Mouse (Mus musculus): Measurements from ENCODE around the gene Atp6v1g3.
A peak's percentile ranks its signal among the peaks of the same experiment; 100 is the strongest.

The Atp6v1g3 gene

DNA sequence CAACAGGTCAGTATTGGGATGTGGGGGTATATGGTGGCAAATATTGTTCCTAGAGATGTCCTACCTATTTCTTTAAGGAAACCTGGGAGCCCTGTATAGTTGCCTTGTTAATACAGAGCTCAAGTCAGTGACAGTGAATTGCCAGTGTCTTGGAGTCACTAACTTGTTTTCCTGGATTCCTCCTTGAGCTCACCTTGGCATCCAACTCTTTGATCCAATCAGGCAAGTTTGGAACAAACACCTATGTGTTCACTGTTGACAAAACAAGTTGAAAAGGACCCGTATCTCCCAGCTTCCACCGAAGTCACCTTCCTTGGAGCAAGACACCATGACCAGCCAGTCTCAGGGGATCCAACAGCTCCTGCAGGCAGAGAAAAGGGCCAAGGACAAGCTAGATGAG, at the start of gene Atp6v1g3:
Gene Atp6v1g3 (plus strand): TSS at position 301 of the 400 bp plus-strand sequence.
- no peak for DNase-seq (ENCODE audit: low spot score)

DNA sequence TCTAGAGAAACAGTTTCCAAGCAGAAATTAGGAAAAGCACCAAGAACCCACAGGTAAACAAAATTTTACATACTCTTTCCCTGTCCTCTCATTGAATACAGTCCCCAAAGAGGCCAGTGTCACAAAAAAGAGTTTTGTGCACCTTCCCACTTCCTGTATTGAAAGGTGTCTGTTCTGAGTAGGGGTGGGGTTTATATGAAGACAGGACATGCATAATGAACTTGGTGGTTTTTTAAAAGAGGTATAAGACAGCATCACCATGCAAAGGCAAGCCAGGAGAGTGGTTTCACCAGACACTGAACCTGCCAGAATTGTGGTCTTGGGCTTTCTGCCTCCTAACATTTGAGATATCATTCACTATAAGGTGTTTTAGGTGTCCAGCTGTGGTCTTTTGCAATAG, 40.5 kb upstream of the Atp6v1g3 start:
- no peak for DNase-seq (ENCODE audit: low spot score)

DNA sequence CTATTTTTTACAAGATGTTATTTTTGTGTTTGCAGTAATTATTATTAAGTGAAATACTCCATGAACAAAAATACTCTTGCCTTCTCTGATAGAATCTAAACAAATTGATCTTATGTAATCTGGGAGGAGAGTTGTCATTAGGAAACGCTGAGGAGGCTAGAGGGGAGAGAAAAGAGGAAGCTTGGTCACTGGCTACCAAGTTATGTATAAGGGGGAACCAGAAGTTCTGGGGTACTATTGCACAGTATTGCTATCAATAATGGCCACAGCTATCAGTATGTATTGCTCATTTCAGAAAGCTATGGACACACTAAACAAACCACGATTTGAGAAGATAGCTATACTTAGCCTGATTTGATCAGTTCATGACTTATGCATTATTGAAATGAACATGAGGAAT, 36.3 kb upstream of the Atp6v1g3 start:
- no peak for DNase-seq (ENCODE audit: low spot score)

DNA sequence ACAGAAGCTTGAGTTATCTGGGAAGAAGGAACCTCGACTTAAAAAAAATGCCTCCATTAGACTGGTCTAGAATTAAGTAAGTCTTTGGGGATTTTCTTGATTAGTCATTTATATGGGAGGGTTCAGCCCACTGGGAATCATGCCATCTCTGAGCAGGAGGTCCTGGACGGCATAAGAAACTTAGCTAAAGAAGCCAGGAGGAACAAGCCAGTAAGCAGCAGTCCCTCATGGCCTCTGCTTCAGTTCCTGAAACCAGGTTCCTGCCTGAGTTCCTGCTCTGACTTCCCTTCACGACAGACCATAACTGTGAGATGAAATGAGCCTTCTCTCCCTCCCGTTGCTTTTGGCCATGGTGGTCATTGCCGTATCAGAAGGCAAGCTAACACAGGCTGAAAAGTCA, 29.6 kb upstream of the Atp6v1g3 start:
- DNase-seq (ENCODE audit: low spot score): no peak

DNA sequence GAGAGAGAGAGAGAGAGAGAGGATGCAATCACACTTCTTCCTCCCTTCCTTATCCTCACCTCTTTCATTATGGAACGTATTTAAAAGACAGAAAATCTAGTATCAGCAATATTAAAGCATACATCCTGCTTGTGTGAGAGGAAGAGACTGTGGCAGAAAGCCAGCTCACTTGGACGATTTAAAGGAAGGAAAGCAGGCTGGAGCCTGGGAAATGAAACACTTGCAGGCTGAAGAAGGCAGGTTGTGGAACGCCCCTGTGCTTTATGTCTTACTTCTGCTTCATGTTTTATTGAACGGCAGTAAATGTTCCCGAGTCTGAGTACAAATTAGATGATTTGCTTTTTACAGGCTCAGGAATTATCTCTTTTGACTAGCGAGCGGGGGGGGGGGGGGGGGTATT, 29.1 kb upstream of the Atp6v1g3 start:
- DNase-seq (ENCODE audit: low spot score): peak; percentile 57

DNA sequence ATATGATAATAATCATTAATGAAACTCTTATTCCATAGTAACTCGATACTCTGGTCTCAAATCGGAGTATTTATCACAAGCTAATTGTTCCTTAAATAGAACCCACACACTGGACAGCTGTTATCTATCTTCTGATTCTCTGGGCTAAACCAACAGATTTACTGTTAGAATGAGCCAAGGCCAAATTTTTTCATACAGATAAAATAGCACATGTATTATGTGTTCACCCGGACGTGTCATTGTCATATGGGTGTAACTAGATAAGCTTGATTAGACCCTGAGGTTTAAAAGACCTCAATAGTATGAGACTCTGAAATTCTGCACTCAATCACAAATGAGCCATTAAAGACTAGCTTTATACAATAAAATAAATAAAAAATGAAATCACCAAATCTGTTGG, 28.4 kb upstream of the Atp6v1g3 start:
- DNase-seq (ENCODE audit: low spot score): no peak

DNA sequence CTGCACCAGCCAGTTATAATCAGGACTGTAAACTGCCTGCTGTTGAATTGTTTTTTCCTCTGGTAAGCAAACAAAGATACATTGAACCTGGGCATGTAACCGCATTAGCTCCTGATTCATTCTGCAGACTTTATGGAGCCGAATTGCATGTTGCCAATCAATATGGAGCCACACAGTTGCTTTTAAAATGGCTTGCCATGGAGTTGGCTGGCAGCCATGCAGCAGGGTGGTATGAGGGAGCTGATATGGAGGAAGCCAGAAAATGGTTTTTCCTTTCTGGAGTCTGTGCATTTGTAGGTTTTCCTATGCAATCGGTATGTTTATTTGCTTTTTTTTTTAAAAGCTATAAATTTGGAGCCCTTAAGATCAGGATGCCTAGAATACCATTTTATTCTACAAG, 28.0 kb upstream of the Atp6v1g3 start:
- peak; percentile 13 for DNase-seq (ENCODE audit: low spot score)

DNA sequence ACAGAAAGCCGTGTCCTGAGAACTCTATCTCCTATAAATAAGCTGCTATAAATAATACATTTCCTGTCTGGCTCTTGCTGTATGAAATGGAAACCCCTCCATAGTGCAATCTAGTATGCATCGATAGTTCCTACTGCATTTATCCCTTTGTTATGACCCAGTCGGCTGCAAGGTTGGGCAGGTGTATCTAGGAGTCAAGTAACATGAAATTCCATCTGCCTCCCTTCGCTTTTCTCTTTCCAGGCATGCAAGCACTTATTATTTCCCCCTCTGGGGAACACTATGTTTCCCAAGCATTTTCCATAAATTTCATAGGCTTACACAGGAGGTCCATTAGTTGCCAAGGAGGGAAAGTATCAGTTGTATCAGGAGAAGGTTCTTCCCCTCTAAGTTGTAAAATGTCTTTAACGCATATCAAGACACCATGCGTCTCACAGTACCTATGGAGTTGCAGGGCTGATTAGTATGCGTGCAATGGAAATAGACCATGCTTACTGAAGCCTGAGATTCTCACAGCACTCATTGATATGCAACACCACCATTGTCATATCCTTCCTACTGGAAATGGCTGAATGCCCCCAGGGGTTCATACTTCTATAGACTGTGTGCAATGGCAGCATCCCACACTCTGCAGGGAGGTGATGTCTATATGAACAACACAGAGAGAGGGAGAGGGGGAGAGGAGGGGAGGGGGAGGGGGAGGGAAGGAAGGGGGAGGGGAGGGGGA, 26.9 kb upstream of the Atp6v1g3 start:
- no peak for DNase-seq (ENCODE audit: low spot score)

DNA sequence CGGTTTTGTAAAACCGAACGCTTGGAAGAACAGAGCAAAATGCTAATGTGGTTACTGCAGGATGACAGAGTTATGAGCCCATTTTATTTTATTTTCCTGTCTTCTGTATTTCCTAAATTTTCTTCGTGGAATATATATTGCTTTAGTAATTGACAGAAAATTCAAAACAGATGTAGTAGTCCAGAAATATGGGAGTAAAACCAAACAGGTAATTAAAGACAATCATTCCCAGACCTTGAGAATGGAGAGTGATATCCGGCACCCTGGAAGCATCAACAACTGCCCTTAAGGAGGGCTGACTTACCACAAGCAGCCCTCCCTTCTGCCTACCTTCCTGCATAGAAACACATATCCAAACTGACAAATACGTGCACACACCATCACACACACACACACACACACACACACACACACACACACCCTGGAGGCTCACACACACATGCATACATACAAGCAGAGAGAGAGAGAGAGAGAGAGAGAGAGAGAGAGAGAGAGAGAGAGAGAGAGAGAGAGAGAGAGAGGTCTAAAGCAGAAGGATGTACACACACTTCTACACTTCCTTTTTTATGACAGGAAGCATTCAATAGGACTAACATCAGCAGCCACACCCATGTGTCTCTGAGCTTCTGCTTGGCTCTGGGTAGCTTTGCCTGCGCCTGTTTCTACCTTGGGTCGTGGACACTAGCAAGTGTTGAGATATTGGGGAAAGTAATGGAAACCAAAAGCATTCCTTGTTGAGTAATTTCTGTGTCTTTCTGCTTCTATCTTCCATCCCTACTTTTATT, 25.6 kb upstream of the Atp6v1g3 start:
- no peak for DNase-seq (ENCODE audit: low spot score)

DNA sequence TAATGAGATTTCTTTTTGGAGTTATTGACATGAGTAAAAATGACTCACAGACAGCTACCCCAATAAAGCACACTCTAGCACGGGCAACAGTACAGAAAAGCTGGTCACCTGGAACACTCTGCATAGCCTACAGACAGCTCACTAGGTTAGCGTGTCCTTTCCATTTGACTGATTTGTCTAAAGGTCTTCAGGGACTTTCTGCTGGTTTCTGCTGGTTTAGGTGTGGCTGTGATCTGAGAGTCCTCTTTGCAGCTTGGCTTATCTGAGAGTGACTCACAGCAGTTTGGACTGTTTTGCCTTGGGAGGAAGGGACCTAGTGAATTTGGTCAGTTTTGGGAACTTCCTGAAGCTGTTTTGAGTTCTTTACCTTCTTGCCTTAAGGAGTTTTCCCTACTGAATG, 24.8 kb upstream of the Atp6v1g3 start:
- no peak for DNase-seq (ENCODE audit: low spot score)

DNA sequence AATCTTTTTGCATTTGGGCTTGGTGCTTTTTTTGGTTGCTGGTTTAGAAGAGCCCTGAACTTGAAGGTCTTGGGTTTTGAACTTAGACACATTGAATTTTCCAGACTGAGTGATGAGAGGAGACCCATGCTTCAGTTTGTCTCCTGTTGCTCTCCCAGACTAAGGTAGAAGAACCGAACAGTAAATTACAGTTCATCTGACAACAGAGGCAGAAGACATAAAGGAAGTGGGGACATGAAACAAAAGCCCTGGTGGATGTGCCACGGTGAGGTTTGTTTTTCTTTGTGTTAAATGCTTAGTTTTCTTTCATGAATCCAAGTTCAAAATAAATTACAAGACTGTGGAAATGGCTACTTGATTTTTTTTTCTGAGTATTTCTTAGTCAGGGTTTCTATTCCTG, 22.6 kb upstream of the Atp6v1g3 start:
- no peak for DNase-seq (ENCODE audit: low spot score)

DNA sequence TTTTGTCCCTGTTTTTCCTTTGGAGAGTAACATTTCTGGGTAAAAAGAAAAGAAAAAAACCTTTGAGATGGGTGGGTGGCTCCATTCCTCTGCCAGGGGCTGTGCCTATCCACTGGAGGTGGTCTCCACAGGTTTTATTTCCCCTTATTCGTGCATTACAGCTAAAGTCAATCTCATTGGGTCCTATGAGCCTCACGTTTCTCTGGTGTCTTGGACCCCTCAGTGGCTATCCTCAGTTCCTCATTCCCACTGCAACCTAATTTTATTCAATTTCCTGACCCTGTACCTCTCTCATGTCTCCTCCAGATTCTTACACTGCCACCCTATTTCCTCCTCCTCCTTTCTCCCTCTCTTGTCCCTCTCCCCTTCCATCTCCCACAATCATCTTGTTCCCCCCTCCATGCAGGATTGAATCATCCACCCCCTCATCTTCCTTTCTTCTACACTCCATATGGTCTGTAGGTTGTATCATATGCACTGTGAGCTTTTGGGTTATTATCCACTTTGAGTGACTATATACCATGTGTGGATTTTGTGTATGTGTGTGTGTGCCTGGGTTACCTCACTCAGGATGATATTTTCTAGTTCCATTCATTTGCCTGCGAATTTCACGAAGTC, 17.3 kb upstream of the Atp6v1g3 start:
- no peak for DNase-seq (ENCODE audit: low spot score)

DNA sequence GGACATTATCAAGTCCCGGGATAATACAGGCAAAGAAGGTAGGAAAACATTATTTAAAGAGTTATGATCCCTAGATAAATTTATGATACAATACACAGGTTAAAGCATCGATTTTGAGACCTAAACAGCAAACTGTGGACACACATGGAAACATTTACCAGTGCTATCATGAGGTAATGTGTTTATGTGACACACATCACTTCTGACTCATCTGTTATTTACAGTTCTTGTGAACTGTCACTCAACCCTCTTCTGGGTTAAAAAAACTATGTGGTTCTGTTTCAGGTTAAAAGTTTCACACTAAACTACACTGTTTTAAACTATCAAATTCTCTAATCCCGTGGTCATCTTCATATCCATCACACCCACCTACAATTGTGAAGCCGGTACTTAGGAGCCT, 14.8 kb upstream of the Atp6v1g3 start:
- no peak for DNase-seq (ENCODE audit: low spot score)

DNA sequence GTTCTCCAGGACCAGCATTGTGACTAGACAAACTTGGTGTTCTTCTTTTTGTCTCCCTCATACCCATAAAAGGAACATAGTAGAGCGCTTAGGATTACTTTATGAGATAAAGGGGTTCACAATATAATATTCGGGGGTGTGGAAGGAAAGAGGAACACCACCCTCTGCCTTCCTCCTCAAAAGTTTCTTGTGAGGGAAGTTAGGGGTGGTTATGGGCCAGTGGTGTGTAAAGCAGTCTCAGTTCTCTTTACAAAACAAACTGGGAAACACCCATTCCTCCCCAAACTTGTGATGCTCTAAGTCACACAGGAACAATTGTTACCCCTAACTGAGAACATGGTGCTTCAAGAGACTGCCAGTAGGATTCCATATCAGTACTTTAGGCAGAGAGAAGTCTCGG, 12.0 kb upstream of the Atp6v1g3 start:
- no peak for DNase-seq (ENCODE audit: low spot score)

DNA sequence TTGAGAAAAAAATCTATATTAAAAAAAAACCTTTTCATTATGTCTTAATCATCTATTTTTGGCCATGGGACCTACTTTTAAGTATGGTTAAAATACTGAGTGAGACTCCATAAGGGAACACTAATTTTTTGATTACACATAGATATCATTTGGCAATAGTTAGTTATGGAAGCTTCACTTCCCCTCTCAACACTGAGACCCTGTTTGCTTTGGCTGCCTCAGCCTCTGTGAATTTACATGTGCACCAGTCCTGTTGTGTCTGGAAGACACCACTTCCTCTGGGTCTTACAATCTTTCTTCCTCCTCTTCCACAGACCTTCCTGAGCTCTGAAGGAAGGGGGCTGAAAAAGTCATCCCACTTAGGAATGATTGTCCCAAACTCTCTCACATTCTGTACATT, 11.1 kb upstream of the Atp6v1g3 start:
- DNase-seq (ENCODE audit: low spot score): no peak

DNA sequence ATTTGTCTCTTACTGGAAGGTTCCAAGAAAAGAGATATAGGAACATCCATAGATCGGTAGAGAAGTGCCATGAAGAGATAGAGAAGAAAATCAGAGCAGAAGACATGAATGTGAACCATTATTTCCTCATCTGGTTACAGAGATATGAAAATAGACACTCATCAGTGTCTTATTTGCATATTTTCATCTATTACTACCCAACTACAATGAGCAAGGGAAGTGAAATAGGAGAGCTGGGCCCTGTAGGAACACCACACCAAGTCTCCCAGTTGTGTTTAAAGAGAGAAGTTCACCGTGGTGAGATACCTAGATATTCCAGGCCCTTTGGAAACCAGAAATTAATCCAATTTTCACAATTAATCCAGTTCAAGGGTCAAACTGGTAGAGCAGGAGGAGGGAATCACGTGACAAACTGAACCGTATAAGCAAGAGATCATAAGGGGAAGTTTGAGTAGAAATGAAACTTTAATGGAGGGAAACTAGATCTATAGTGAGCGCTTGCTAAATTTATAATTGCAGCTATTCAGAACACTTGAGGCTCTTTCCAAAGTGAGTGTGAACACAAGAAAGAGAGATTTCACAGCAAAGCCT, 6.0 kb upstream of the Atp6v1g3 start:
- no peak for DNase-seq (ENCODE audit: low spot score)

DNA sequence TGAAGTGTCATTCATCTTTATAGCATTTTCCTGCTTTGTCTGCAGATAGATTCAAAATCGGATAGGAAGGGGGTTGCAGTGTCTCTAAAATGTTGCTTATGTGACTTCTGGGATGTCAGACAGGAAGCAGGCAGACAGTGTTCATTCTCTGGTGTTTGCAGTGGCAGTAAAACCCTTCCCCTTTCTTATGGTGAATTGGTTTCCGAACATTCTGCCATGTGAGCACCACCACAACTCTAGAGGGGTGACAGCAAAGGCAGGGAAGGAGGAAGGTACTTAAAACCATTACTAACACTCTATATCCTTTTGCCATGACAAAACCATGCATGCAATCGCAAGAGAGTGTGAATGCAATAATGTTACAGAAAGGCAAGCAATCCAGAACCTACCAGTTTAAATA, 1.4 kb downstream of the Atp6v1g3 start:
- DNase-seq (ENCODE audit: low spot score): no peak

DNA sequence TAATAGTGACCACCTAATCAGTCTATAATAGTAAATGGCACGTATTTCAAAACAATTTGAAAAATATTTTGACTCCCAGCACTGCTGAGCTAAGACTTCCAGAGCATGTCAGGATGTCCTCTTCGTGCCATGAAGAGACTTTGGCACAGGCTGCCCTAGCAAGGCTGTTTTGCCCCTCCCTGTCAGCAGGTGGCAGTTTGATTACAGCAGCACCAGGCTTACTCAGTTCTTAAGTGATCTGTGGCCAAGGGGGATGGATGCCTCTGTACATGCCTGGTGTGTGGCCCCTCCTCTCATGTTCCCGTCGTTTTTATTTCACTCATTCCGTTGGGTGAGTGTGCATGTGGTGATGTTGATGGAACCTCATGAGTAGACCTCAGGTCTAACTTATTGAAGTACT, 2.3 kb downstream of the Atp6v1g3 start:
- no peak for DNase-seq (ENCODE audit: low spot score)

DNA sequence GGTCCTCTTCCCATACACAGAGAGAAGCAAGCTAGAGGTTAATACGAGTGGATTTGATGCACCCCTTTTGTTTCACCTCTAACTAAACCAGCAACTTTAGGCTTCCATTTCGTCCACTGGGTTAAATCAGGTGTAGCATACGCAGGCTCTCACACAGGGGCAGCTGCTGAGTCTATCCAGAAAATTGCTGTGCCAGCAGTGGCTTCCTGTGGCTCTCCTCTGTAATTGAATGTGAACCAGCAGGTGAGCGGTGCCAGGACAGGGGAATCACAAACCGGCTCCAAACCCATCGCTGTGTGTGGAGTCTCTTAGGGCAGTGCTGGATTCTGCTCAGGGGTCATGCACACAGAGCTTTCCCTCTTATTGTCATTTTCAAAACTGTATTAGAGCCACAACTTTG, 7.6 kb downstream of the Atp6v1g3 start:
- no peak for DNase-seq (ENCODE audit: low spot score)

DNA sequence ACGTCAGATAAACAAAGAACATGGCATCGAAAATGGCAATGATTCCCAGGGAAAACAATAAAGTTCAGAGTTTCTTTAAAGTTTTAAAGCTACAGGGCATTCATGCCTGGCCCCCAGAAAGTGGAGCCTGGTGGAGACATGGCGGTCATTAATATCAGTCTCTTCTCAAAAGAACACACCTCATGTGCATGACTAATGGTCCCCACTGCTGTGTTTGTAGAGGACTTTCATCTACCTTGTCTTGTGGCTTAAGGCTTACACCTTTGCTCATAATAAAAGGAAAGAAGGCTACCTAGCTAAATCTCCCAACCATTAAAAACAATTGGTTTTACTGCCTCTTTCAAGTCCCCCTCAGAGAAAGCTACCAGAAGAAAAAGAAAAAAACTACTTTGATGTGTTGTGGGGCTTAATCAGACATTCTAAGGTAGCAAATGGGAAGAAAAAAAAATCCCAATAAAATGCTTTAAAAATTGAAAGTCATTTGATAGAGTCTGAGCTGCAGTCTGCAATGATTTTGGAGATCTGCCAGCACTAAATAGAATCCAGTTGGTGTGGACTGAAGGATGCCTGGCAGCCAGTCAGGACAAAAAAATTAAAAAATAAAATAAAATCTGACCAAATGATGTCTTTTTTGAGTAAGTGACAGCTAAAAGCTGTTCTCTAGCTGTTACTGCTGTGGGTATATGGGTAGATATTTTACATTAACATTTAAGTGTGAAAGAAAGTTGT, 9.0 kb downstream of the Atp6v1g3 start:
- DNase-seq (ENCODE audit: low spot score): peak; percentile 17

DNA sequence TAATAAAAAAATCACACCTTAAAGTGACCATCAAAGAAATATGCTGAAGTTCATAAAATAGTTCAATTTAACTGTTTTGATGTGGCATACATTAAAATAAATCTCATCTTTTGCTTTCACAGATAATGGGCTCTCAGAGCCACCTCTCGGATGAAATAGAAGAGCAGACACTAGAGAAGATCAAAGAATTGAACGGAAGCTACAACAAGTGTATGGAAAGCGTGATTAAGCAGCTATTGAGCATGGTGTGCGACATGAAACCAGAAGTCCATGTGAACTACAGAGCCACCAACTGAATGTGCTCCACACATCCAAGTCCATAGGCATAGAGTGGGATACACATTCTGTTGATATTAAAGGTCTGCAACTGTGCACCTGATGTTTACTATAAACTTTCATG, 14.1 kb downstream of the Atp6v1g3 start:
- DNase-seq (ENCODE audit: low spot score): no peak

DNA sequence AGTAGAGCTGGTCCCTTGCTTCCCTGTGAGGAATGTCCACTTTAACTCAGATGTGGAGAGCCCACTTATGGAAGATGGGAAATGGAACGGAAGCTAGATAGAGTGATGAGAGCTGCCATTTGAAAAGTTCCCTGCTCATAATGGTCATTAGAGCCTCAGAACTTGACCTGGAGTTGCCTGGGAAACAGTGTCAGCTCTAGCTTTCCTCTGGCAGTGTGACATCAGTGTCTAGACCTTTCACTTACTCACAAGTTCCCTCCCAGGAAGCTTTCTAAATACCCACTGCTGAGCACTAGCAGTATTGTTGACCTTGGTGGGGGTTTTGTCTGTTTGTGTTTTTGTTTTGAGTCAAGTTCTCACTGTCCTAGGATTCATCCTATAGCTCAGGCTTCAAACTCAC, 15.2 kb downstream of the Atp6v1g3 start:
- DNase-seq (ENCODE audit: low spot score): no peak

Measured in layer of hippocampus, adult 11-12 months (tissue).